Mouse (Mus musculus) brown adipose tissue, adult 24 weeks (tissue): ENCODE measurements around the gene Sox13. TPM values are rescaled to one million over a fixed set of nuclear protein-coding genes. Genes with fewer than 3 reads are reported as not detected.

Experiments
- H3K27ac ChIP-seq: fragments of 200-500 bp; replicated peaks from 2 replicates; pipeline ENCODE4 v1.5.1; 2012; ENCODE audit warnings: low read depth, mild to moderate bottlenecking, low read length
- H3K4me1 ChIP-seq: fragments of 200-500 bp; 2 replicates; pipeline ENCODE4 v1.6.1; 2012; ENCODE audit warnings: low read length, mixed read lengths; ENCODE audit not compliant: control insufficient read depth, insufficient read depth, insufficient read length
- H3K4me3 ChIP-seq: fragments of 200-500 bp; 2 replicates; pipeline ENCODE4 v1.5.1; 2012; ENCODE audit warnings: low read depth, mild to moderate bottlenecking, low read length, moderate library complexity; ENCODE audit not compliant: insufficient read depth
- polyA plus RNA-seq: library from polyadenylated mRNA; stranded (reverse); fragments of >200 nt; gene quantifications from 2 replicates; pipeline ENCODE4 v1.2.4, GENCODE M21; 2012; ENCODE audit not compliant: missing spikeins, insufficient read depth, insufficient read length

Gene Sox13
- polyA plus RNA-seq, 1 experiment: 5.5 TPM

GRCm38 (mm10) chr1:133446291-133446690, 22.1 kb upstream of the Sox13 start:
- H3K27ac ChIP-seq: no peak overlapping the region
- H3K4me1 ChIP-seq: peaks cover 9% of the 10 kb centered on the region
- H3K4me3 ChIP-seq: no peak overlapping the region

GRCm38 (mm10) chr1:133444315-133444714, 20.1 kb upstream of the Sox13 start:
- no peak overlapping the region for H3K4me3 ChIP-seq
- no peak overlapping the region for H3K27ac ChIP-seq
- H3K4me1 ChIP-seq: peaks cover 4% of the 10 kb centered on the region

GRCm38 (mm10) chr1:133437916-133438683, 13.9 kb upstream of the Sox13 start:
- H3K4me1 ChIP-seq: 0 out of 2 replicates have a peak, but pooled peaks cover 2% of the 10 kb centered on the region
- no peak overlapping the region for H3K27ac ChIP-seq
- no peak overlapping the region for H3K4me3 ChIP-seq

- Histone ChIP-seq H3K27ac (no peak overlapping the region), H3K4me3 (peak overlapping the region; percentile 33)
These were observed 10.6 kb upstream of the Sox13 start for GRCm38 (mm10) chr1:133434756-133435112.

GRCm38 (mm10) chr1:133434018-133434755, 10.0 kb upstream of the Sox13 start:
- H3K4me3 ChIP-seq: peak overlapping the region; percentile 33
- no peak overlapping the region for H3K27ac ChIP-seq
- H3K4me1 ChIP-seq: 0 out of 2 replicates have a peak, but pooled peaks cover 2% of the 10 kb centered on the region

More at GRCm38 (mm10) chr1:133434756-133435112, 10.6 kb upstream of the Sox13 start:
- H3K4me1 ChIP-seq: 0 out of 2 replicates have a peak, but pooled peaks cover 2% of the 10 kb centered on the region

- H3K27ac ChIP-seq: no peak overlapping the region
- H3K4me3 ChIP-seq: no peak overlapping the region
- H3K4me1 ChIP-seq: 0 out of 2 replicates have a peak, but pooled peaks cover 2% of the 10 kb centered on the region
These were observed 8.4 kb upstream of the Sox13 start for GRCm38 (mm10) chr1:133432566-133432965.

GRCm38 (mm10) chr1:133431133-133431532, 7.0 kb upstream of the Sox13 start:
- no peak overlapping the region for H3K4me3 ChIP-seq
- H3K4me1 ChIP-seq: 0 out of 2 replicates have a peak, but pooled peaks cover 2% of the 10 kb centered on the region
- H3K27ac ChIP-seq: no peak overlapping the region

GRCm38 (mm10) chr1:133424547-133425140, 467 bp upstream of the Sox13 start:
- Histone ChIP-seq H3K27ac (peak overlapping the region; percentile 37; the same call in 1 of the 2 replicates), H3K4me3 (0 out of 2 replicates have a peak overlapping the region, but pooled peaks have one; percentile 18), H3K4me1 (peaks cover 3% of the 10 kb centered on the region)

GRCm38 (mm10) chr1:133423166-133423542, 1.0 kb downstream of the Sox13 start:
- peak overlapping the region; percentile 88 for H3K4me3 ChIP-seq
- H3K4me1 ChIP-seq: peaks cover 16% of the 10 kb centered on the region
- H3K27ac ChIP-seq: peak overlapping the region; percentile 93

GRCm38 (mm10) chr1:133422615-133423161, 1.5 kb downstream of the Sox13 start:
- Histone ChIP-seq H3K27ac (peak overlapping the region; percentile 93), H3K4me3 (peak overlapping the region; percentile 88)

GRCm38 (mm10) chr1:133421975-133422570, 2.1 kb downstream of the Sox13 start:
- peak overlapping the region; percentile 93 for H3K27ac ChIP-seq
- peak overlapping the region; percentile 88 for H3K4me3 ChIP-seq
- H3K4me1 ChIP-seq: peaks cover 21% of the 10 kb centered on the region

More at GRCm38 (mm10) chr1:133422615-133423161, 1.5 kb downstream of the Sox13 start:
- peaks cover 17% of the 10 kb centered on the region for H3K4me1 ChIP-seq

GRCm38 (mm10) chr1:133421061-133421460, 3.1 kb downstream of the Sox13 start:
- H3K4me3 ChIP-seq: peak overlapping the region; percentile 88
- 0 out of 2 replicates have a peak overlapping the region, but pooled peaks have one; percentile 93 for H3K27ac ChIP-seq

GRCm38 (mm10) chr1:133420491-133420890, 3.7 kb downstream of the Sox13 start:
- peak overlapping the region; percentile 88 for H3K4me3 ChIP-seq
- 0 out of 2 replicates have a peak overlapping the region, but pooled peaks have one; percentile 93 for H3K27ac ChIP-seq
- peaks cover 33% of the 10 kb centered on the region for H3K4me1 ChIP-seq

More at GRCm38 (mm10) chr1:133421061-133421460, 3.1 kb downstream of the Sox13 start:
- peaks cover 27% of the 10 kb centered on the region for H3K4me1 ChIP-seq

- Histone ChIP-seq H3K4me1 (peaks cover 39% of the 10 kb centered on the region), H3K4me3 (peak overlapping the region; percentile 79), H3K27ac (peak overlapping the region; percentile 88)
These were observed 4.9 kb downstream of the Sox13 start for GRCm38 (mm10) chr1:133419178-133419834.
